Mouse (Mus musculus) testis, postnatal 14 days (tissue): ENCODE results near the gene Gm20388.
A peak's percentile ranks its signal among the peaks of the same experiment; 100 is the strongest.

Source experiments
- DNase-seq: peaks from one replicate; pipeline ENCODE4 v3.0.0; 2021; ENCODE audit warnings: low spot score

The Gm20388 gene

DNA sequence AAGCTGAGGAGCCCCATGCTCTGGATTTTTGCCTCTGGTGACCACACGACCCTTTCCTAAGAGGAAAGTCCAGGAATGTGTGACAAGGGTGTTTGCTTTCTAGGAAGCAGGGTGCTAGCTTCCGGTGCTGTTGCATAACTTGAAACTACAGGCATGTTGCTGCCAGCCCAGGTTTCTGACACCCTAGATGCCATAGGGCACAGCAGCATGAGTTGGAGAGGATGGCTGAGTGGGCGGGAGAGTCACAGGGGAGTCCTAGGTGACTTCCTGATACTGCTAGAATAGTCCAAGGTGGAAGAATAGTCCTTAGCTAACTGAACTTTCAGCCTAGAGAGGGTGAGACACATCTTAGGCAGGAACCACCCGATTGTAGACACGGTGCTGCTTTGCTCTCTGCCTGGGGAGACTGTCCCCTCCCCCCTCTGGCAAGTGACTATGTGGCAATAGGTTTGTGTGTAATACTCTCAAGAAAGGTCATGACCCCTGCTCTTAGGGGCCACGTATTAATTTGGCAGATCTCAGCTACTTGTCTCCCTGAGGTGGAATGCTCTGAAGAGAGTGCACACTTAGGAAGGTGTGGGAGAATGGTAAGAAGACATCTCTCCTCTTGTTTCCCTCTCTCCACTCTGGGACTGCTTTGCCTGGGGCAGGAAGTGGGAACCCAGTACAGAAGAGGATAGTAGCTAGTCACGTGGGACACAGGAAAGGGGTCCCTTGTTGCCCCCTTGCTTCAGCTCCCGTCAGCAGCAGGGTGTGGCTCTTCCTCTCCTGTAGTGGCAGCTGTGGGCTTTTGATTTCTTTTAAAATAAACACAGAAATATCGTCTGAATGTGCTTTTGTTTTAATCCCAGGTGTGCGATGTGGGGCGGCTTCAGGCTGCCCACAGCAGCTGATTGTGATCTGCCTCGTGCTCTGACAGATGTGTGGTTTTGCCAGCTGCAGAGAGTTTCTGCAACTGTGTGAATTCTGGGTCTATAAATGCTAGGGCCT, 2553.3 kb downstream of the Gm20388 start:
- DNase-seq, result no peak

DNA sequence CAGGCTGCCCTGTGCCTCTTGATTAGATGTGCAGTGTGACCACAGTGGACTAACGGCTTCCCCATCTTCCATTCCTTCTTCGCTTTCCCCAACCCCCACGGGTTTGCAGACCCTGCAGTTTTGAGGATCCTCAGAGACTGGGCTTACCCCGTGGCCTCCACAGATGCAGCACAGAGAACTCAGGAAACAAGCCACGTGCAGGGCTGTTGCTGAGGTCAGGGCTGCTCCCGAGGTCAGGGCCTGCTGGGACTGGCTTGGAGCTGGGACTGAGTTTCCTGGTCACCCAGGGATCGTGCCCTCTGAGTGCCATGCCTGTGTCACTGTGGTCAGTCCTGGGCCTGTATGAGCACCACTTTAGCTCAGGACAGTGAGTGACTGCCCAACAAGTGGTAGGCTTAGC, 2554.3 kb downstream of the Gm20388 start:
- DNase-seq, result no peak

DNA sequence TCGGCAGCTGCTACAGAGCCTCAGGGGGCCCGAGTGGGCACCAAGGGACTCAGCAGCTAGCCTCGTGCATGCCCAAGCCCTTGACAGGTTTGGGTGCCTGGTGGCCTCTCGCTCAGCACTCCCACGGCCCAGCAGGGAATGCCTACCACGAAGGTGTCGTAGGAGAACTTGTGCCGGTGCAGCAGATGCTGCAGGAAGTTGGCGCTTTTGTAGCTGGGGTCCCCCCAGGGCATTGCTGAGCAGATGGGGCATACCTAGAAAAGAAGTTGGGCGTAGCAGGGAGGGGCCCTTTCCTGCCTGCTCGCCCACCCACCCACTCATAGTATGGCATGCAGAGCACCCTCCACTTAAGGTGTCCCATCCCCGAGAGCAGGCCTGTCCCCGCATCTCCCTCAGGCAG, 2557.2 kb downstream of the Gm20388 start:
- no peak for DNase-seq

DNA sequence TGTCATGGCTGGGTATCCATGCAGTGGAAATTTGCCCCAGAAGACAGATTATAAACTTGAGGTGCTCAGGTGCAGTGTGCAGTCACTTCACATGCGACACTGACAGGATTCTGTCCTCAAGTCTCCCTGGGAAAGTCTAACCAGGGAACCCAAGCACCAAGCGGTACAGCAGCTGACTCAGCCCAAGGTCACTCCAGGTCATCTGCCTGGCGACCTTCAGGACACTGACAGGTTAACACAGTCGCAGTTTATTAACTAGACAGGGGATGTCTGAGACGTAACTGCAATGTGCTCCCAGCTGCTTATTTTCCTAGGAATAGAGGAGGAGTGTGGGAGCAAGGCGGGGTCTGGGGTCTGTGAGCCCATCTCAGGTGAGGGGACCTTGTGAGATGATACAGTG, 2558.8 kb downstream of the Gm20388 start:
- no peak for DNase-seq

DNA sequence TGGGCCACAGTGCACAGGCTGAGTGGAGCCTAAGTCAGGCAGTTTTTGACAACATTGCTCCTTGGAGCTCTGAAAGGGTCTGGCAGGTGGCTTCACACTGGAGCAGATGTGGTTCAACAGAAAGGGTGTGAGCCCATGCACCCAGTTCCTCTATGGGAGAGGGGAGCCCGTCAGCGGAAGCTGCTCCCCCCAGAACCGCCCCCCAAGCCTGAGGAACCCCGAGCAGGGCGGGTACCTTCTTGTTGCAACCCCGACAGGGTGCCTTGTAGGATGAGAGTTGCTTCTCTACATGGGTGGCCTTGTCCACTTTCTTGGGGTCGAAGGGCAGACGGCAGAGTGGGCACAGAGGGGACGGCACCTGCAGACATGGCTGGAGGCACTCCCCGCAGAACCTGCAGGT, 2559.3 kb downstream of the Gm20388 start:
- DNase-seq, result no peak

- no peak for DNase-seq
These were observed 2560.1 kb downstream of the Gm20388 start for GRCm38 (mm10) chr8:122470691-122471090.

DNA sequence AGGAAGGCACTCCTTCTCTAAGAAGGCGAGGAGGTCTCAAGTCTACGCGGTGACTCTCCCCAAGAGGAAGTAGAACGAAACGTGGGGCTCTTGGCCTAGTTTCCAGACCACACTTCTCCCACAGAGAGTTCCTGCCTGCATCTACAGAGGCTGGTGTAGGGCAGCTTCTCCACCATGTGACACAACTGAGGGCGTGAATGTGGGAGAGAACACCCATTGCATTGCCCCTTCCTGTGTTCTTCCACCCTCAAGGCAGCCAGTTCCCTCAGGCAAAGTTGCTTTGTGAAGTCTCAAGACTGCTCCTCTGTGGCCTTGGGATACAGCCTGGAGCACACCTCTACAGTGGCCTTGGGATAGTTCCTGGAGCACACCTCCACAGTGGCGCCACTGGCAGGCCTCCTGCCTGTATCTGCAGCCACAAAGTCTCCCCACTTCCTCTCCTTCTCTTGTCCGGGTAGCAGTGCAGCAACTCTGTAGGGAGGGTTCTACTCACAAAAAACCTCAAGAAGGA, 2563.3 kb downstream of the Gm20388 start:
- no peak for DNase-seq

DNA sequence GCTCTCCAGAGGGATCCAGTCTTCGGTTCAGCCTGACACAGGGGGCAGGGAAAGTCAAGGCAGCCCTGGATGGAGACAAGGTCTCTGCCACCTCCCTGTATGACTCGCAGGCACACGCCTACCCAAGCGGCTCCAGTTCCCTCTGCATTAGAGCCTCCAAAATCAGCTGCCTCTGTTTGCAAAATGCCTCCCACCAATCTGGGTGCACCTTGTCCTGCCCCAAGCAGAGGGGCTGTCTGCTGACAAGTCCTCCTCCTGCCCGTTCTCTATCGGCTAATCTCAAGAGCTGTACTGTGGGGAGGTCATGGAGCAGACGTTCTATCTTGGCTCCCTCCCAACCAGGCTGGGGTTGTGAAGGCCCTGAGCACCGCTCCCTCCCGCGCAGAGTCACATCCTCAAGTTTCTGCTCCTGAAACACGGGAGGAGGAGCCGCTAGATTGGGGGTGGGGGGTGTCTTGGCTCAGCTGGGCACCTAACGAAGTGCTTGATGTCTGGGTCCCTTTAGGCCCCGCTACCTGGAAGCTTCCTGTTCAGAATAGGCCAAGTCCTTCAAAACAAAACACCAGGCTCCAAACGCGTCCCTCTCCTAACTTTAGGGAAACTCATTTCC, 2564.4 kb downstream of the Gm20388 start:
- DNase-seq, result peak; percentile 72

GRCm38 (mm10) chr8:122475580-122476320, 2565.1 kb downstream of the Gm20388 start, which contains the start of the genes Rnf166 and Ctu2:
Gene Rnf166 (minus strand): TSS chr8:122476064.
Gene Ctu2 (plus strand): TSS chr8:122476143.
- DNase-seq, result peak; percentile 92

DNA sequence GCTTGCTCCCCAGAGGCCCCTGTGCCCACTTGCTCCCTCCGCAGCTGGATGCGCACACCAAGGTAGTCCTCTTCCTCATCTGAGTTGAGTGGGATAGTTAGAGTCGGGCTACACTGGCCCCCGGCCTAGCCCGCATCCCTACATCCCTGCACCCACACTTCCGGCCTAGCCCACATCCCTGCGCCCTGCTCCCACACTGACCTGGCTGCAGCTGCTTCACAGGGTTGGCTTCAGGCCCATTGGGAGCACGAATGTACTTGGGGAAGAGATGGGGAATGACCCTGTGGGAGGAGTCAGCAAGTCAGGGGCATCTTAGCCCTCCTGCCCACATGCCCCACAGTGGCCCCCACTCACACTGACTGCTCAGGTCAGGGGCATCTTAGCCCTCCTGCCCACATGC, 2571.8 kb downstream of the Gm20388 start:
- no peak for DNase-seq

GRCm38 (mm10) chr8:122483877-122484276, 2573.2 kb downstream of the Gm20388 start:
- no peak for DNase-seq

- no peak for DNase-seq
These were observed 2574.2 kb downstream of the Gm20388 start for GRCm38 (mm10) chr8:122484831-122485230.

DNA sequence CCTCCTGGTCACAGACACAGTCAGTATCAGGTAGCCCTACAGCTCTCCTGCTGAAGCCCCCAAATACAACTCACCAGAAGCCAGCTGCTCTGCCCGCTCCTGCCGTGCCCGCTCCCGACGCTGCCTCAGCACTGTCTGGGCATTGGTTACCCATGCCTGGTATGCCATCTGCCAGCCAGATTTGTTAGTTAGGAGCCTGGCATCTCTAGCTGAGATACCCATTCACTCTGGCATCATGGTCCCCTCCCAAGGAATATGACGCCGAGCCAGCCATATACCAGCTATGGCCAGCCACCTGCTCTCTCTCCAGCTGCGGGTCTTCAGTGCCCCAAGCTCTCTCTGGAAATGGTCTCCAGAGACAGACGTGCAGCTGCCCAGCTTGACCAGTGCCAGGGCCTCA, 2577.7 kb downstream of the Gm20388 start:
- DNase-seq, result no peak

GRCm38 (mm10) chr8:122497016-122497734, 2586.5 kb downstream of the Gm20388 start:
- DNase-seq, result no peak

DNA sequence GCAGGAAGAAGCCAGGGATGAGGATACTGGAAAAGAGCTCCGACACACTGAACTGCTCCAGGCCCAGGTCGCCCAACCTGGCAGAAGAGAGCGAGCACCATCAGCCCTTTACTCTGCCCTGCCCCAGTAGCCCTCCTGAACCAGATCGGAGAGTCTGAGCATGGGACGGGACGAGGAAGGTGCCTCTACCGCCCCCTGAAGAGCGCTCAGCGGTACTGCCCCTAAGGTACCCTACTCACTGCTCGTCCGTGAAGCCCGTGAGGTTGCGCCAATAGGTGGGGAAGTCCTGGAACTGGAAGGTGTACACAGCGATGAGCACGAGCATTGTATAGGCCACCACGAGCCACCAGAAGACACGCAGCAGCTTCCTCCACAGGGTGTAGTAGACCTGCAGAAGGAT, 2587.3 kb downstream of the Gm20388 start:
- no peak for DNase-seq

DNA sequence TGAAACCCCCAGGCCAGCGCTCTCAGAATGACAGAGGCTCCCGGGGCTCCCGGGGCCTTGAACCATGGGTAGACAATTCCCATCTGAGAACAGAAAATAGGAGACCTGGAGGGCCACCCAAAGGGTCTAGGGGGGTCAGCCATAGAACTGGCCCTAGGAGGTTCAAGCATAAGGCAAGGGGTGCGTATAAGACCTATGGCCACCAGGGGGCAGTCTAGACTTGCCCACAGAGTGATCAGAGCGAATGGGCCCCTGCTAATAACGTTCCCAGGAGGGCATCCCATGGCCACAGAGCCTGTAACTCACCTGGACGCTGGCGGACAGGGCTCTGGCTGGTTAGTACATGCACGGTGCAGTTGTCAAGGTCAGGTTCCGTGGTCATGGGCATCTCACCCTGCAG, 2590.2 kb downstream of the Gm20388 start:
- DNase-seq, result peak; percentile 64

GRCm38 (mm10) chr8:122511552-122511951, 2600.9 kb downstream of the Gm20388 start:
- DNase-seq, result peak; percentile 31

GRCm38 (mm10) chr8:122512392-122512791, 2601.8 kb downstream of the Gm20388 start:
- DNase-seq, result no peak

GRCm38 (mm10) chr8:122515699-122516098, 2605.1 kb downstream of the Gm20388 start:
- no peak for DNase-seq

DNA sequence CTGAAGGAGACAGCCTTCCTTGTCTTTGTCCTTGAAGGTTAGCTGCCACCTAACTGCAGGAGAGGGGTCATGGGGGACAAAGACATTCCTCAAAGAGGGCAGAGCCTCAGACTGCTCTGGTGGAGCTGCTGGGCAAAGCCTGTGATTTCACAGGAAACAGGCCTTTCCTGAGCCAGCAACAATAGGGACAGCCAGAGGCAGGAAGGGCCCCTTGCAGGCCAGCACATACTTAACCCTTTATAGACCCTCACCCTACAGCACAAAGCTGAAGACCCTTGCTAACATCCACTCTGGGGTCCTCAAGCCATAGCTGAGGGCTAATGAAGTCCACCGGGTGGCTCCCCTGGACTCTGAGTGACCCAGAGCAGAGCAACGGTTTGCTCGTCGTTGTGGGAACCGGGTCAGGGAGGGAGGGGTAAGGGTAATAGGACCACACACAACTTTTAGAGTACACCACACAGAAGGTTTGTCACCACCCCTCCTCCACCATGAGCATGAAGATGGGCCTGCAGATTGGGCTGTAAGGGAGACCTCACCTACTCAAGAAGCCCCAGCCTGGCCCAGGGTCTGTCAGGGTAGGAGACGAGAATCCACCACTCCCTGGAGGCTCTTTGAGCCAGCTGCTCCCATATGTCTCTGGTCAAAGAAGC, 2607.0 kb downstream of the Gm20388 start:
- DNase-seq, result no peak

DNA sequence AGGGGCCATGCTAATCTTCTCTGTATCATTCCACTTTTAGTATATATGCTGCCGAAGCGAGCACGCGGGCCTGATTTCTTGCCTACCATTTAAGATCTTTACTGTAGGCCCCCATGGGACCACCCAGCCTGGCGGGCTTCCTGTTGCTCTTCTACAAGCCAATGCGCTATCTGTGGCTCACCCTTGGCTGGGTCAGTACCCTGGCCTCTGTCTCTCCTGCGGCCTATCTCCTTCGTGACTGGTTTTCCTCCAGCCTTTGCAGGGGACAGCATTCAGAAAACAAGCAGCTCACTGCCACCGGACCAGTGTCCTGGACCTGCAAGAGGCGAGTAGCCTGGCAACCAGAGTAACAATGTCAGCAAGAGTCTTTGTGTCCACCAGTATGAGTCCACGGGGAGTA, 2610.0 kb downstream of the Gm20388 start:
- no peak for DNase-seq
